Mouse (Mus musculus): ENCODE results near the gene Katnal1.

Gene Katnal1

GRCm38 (mm10) chr5:148929116-148929449 lies at the start of gene Katnal1:
Gene Katnal1, minus strand, starts transcription at chr5:148929320.
- in situ Hi-C loops (cut with MboI, MseI) = no loop called here

GRCm38 (mm10) chr5:148978458-148979165 lies 49.5 kb upstream of the Katnal1 start:
- in situ Hi-C loops (cut with MboI, MseI) = no loop called here

- in situ Hi-C loops (cut with MboI, MseI) = no loop called here
These were observed 48.8 kb upstream of the Katnal1 start for GRCm38 (mm10) chr5:148977698-148978457.

- in situ Hi-C loops (cut with MboI, MseI) = no loop called here
These were observed 47.8 kb upstream of the Katnal1 start for GRCm38 (mm10) chr5:148976876-148977275.

- in situ Hi-C loops (cut with MboI, MseI) = no loop called here
These were observed 45.9 kb upstream of the Katnal1 start for GRCm38 (mm10) chr5:148975035-148975434.

GRCm38 (mm10) chr5:148973019-148973668 lies 44.0 kb upstream of the Katnal1 start:
- in situ Hi-C loops (cut with MboI, MseI) = no loop called here

- in situ Hi-C loops (cut with MboI, MseI) = no loop called here
These were observed 43.0 kb upstream of the Katnal1 start for GRCm38 (mm10) chr5:148972167-148972566.

GRCm38 (mm10) chr5:148969648-148970047 lies 40.5 kb upstream of the Katnal1 start:
- in situ Hi-C loops (cut with MboI, MseI) = no loop called here

- in situ Hi-C loops (cut with MboI, MseI) = no loop called here
These were observed 39.9 kb upstream of the Katnal1 start for GRCm38 (mm10) chr5:148968958-148969576.

- in situ Hi-C loops (cut with MboI, MseI) = no loop called here
These were observed 39.1 kb upstream of the Katnal1 start for GRCm38 (mm10) chr5:148968179-148968578.

GRCm38 (mm10) chr5:148966395-148966794 lies 37.3 kb upstream of the Katnal1 start:
- in situ Hi-C loops (cut with MboI, MseI) = no loop called here

GRCm38 (mm10) chr5:148965691-148966333 lies 36.7 kb upstream of the Katnal1 start:
- in situ Hi-C loops (cut with MboI, MseI) = no loop called here

GRCm38 (mm10) chr5:148965089-148965591 lies 36.0 kb upstream of the Katnal1 start:
- in situ Hi-C loops (cut with MboI, MseI) = no loop called here

GRCm38 (mm10) chr5:148964251-148964650 lies 35.1 kb upstream of the Katnal1 start:
- in situ Hi-C loops (cut with MboI, MseI) = no loop called here

GRCm38 (mm10) chr5:148960211-148960610 lies 31.1 kb upstream of the Katnal1 start:
- in situ Hi-C loops (cut with MboI, MseI) = no loop called here

- in situ Hi-C loops (cut with MboI, MseI) = no loop called here
These were observed 30.2 kb upstream of the Katnal1 start for GRCm38 (mm10) chr5:148959068-148959990.

GRCm38 (mm10) chr5:148958355-148958754 lies 29.2 kb upstream of the Katnal1 start:
- in situ Hi-C loops (cut with MboI, MseI) = no loop called here

- in situ Hi-C loops (cut with MboI, MseI) = no loop called here
These were observed 27.9 kb upstream of the Katnal1 start for GRCm38 (mm10) chr5:148956898-148957535.

- in situ Hi-C loops (cut with MboI, MseI) = no loop called here
These were observed 27.0 kb upstream of the Katnal1 start for GRCm38 (mm10) chr5:148956091-148956490.

GRCm38 (mm10) chr5:148955575-148955974 lies 26.5 kb upstream of the Katnal1 start:
- in situ Hi-C loops (cut with MboI, MseI) = no loop called here

Measured in T-helper 1 cell (primary cell).